Mouse (Mus musculus): Measurements from ENCODE around the gene Ssty2.
"Not testable (repeated sequence)": the region's sequence is repeated elsewhere in the genome, so short reads cannot be mapped to it uniquely, and the experiment has no call there.

The Ssty2 gene

GRCm38 (mm10) chrY:67047972-67048371, at the start of gene Ssty2:
TSS of gene Ssty2 (minus strand) at chrY:67048072.
- DNase-seq (ENCODE audit: inconsistent ontology term) = not testable (repeated sequence)
